Mouse (Mus musculus) liver, adult (tissue): Measurements from ENCODE around the gene Klhl18.

Experiments used
- GATA4 ChIP-seq: IDR thresholded peaks from 2 replicates; pipeline ENCODE4 v1.6.1; 2014; ENCODE audit warnings: mild to moderate bottlenecking, low read length; ENCODE audit not compliant: insufficient replicate concordance

The Klhl18 gene

DNA sequence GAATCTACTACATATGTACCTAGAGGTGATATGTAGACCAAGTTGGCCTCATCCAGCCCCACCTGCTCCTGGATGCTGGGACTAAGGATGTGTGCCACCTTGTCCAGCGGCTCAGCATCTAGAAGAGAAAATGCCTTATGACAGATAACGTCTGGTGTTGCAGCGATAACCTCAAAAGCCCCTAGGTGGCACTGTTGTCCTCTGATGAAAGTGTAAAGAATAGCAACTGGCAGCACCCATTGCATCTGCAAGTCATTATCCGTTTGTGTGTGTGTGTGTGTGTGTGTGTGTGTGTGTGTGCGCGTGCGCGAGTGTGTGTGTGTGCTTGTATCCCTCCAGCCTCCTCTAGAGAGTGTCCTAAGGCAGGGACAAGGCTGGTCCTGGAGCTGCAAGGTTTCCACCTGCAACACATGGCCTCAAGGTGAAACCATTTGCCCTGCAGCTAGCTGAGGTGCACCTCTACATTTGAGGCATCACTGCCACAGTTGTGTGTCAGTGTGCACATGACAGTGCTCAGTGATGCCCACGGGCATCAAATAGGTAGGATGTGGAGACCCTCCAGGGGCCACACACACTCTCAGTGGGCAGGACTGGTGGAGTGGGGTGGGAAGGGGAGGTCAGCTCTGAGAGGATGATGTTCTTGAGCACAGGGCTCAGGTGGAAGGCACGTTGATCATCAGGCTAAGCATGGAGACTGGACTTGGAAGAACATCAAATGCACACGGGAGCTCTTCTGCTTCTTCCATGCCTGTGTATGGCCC is 27.5 kb downstream of the Klhl18 start:
- peak; percentile 76 for TF ChIP-seq GATA4

DNA sequence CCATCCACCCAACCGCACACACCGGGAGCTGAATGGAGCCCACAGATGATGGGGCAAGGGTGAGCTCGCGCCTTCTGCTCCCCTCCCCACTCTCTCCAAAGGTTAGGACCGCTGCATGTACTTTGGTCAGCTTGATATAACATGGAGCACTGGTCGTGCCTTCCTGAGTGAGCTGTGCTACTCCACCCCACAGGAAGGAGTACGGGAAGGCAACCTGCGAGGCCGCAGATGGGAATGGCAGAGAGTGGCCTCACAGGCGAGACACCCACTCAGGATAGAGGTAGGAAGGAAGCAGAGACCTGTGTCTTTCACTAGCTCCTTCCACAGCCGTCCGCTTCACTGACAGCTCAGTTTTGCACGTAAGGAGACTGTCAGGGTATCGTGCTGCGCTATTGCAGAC is 28.1 kb downstream of the Klhl18 start:
- no peak for TF ChIP-seq GATA4

DNA sequence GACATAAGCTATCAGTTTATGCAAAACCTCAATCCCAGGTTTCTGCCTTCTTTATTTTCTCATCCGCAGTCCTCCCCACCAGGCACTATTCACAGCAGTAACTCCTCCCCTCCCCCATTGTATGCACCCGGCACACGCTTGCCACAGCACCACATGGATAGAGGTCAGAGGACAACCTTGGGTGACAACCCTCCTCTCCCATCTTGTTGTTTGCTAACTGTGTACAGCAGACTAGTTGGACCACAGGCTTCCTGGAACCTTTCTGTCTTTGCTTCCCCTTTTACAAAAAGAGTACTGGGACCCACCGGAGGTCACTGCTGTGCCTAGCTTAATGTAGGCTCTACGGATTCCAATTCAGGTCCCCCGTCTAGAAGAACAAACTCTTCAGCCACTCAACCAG is 35.9 kb downstream of the Klhl18 start:
- TF ChIP-seq GATA4: no peak

DNA sequence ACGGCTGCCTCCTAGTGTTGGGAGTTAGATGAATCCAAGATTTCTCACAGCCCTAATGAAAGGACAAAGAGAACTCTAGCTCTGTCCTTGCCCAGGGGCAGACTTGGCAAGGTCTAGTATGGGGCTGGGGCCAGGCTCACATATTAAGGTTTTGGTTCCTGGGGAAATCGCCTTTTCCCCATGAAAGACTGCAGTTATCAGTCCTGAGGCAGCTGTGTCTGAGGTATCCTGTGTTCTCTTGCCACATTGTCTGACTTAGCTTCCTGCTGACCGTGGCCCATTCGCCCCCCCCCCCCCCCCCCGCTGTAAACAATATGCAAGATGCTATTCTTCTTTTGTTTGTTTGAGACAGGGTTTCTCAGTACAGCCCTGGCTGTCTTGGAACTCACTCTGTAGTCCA is 36.4 kb downstream of the Klhl18 start:
- no peak for TF ChIP-seq GATA4

DNA sequence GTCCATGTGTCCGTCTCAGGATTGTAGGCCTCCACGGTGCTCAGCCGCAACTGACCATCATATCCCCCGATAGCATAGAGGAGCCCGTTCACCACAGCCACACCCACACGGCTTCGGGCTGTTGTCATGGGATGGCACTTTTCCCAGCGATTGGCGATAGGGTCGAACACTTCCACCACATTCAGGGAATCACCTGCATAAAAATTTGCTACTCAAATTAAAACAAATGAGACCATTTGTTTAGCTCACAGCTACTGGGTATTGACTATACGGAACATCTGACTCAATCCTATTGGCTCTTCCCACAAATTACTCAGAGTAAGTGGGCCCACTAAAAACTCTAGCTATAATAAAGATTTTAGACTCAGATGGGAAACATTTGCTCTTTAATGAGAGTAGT is 40.5 kb downstream of the Klhl18 start:
- no peak for TF ChIP-seq GATA4

DNA sequence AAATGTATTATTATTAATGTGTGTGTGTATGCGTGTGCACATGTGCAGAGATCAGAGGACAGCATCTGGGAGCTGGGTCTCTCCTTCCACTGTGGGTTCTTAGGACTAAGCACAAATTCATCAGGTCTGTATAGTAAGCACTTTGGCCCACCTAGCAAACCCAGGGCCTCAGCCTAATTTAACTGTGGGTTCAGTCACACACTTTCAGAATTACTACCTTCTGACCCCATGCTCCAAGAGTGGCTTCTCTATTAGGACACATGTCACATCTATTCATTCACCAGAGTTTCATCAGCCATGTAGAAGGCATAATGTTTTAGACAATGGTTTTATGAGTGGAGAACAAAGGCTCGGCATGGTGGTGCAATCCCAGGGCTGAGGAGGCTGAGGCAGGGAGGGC is 43.4 kb downstream of the Klhl18 start:
- TF ChIP-seq GATA4: no peak

DNA sequence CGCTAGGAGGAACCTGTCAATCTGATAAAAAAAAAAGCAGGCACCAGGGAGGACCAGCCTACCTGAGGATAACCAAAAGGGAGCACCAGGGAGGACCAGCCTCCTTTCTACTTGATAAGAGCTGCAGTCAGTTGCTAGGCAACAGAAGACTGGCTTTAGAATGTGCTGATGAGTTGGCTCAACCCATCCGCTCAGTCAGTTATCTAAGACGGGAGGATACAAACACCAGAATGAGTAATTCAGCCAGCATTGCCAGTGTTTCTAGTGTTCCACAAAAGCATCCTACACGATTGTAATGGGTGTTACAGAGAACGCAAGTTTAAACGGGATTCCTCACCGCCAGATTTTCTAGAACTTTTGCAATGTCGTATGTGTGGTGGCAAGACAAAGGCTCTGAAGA is 45.3 kb downstream of the Klhl18 start:
- TF ChIP-seq GATA4: no peak

DNA sequence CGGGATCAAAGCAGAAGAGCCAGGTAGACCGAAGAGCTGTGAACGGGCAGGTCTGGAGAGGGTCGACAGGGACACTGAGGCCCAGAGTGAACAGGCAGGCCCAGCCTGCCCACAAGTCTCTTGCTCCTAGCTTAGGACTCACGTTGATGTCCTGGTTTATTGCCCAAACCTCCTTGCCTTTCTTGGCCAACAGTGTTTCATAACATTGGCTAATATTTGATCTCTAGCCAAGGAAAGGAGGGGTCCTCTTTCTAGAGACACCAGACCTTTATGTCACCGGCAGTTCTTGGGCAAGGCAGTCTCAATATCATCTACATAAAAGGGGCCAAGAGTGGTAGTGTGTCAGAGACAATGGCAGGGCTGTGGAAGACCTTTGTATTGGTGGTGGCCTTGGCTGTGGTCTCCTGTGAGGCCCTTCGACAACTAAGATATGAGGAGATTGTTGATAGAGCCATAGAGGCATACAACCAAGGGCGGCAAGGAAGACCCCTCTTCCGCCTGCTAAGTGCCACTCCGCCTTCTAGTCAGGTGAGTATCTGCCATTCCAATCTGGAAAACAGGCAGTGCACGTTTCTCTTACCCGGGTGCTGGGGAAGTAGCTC is 56.9 kb downstream of the Klhl18 start, which contains the start of gene Ngp:
TSS of gene Ngp (plus strand) at position 237 of the 602 bp plus-strand sequence.
- no peak for TF ChIP-seq GATA4

DNA sequence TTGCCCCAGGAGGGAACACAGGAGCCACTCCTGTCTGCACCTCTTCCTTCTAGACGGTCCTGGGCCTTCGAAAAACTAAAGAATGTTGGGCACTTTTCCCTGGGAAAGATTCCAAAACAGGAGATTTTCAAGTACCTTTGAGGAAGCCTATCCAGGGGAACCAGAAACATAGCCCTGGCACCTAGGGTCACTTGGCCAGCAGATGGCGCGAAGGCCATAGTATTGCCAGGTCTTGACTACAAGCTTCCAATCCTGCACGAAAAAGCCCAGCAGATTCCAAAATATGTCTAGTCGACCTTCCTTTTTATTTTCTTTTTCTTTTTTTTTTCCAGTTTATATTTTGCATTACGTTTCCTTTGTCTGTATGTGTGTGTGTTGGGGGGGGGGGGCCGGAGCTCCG is 62.7 kb downstream of the Klhl18 start:
- no peak for TF ChIP-seq GATA4

DNA sequence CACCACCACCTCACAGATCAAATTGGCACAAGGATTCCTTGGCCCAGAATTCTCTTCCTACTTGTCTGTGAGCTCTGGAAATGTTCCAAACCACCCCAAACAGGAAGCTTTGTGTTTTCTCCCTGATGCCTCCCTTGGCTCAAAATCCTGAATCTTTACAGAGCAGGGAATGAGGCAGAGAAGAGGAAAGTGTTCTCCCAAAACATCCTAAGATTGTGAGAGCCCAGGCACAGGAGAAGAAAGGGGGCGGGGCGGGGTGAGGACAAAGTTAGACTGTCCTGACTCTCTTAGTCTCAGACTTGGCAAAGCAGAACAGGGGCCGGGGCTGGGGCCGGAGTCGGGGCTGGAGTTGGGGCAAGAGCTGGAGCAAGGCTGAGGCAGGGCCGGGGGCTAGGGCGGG is 63.6 kb downstream of the Klhl18 start:
- no peak for TF ChIP-seq GATA4

DNA sequence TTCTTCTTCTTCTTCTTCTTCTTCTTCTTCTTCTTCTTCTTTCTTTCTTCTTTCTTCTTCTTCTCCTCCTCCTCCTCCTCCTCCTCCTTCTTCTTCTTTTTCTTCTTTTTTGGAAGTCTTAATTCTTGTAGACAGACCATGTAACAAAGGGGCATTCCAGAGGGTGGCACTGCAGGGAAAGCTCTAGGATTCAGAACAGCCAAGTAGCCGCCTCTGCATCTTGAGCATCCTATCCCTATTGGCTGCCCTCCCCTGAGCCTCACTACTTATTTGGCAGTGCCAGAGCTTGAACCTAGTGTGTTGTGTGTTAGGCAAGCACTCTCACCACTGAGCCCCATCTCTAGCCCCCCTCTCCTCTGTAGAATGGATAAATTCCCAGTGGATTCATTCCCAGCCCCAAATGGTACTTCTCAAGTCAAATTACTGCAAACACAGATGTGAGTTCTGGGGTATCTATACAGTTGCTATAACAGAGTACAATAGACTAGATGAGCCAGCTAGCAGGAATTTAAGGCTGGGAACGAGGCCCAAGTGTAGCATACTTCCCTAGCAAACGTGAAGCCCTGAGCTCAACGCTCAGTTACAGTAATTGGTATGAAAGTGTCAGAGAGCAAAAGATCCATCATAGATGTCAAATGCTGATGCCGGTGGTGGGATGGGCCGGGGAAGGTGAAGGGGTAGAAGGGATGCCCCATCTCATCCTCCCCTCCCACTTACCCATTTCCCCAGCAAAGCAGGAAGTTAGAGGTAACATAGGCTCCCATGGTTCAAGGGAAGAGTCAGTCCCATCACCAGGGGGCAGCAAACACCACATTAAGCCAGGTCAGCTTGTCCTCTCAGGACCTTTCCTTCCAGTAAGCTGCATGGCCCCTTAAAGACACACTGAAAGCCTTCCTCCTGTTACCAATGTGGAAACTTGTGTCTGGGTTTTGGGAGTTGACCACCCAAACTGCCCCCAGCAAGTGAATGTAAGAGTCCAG is 65.3 kb downstream of the Klhl18 start:
- TF ChIP-seq GATA4: no peak

DNA sequence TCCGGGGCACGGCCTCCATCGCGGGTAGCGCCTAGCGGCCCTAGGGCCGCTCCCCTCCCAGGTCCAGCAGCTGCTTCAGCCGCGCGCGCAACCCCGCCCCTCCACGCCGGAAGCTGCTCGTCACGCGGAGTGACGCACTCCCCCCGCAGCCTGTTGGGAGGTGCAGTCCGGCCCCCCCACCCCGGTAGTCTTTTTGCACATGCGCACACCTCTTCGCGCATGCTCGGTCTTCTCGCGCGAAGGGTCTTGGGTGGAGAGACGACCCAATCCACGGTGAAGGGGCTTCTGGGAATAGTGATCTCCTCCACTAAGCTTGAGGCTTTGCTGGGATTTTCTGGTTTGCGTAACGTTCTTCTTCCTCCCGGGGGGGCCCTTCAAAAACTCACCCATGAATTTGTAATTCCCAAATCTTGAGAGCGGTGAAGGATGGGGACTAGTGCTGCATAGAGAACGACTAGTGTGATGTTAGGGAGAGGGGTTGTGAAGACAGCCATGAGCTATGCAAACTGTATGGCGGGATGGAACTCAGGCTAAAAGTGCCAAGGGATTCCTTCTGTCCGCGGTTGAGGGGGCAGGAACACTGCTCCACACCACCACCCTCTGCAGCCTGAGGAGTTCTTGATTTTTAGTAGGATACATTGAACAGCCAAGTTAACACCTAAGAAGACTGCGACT is 68.3 kb downstream of the Klhl18 start, which contains the start of gene Ptpn23:
TSS of gene Ptpn23 (minus strand) at position 115 of the 675 bp plus-strand sequence.
- TF ChIP-seq GATA4: peak; percentile 10; the same call in 1 of the 2 replicates

DNA sequence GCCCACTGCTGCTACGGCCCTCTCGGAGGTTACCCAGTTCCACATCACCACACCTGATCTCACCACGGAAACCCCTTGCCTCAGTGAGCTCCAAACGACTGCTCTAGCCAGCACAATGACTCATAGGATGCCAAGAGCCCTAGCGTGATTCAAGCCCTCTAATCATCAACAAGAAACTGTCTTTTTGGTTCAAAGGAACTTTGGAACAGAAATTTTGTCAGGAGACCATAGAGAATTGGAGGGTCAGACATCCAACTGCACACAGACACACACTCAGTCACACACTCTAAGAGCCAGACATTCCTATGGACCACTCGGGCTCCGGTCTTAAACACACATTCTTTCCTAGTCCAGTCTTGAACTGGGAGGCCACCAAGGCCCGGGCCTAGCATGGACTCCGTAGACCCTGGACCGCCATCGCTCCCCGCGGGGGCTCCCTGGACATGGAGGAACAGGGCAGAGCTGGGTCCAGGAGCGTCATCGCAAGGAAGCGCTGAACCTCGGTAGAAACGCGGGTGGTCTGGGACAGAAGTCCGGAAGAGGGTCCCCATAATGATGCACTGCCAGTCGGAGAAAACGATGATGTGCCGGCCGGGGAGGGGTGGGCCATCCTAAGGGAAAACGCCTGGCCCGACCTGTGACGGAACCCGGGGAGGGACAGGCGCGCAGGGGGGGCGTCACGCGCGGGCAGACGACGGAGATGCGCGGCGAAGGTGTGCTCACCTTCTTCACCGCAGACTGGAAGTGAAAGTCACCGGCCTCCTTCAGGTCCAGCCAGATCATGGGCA is 69.0 kb downstream of the Klhl18 start:
- TF ChIP-seq GATA4: no peak

DNA sequence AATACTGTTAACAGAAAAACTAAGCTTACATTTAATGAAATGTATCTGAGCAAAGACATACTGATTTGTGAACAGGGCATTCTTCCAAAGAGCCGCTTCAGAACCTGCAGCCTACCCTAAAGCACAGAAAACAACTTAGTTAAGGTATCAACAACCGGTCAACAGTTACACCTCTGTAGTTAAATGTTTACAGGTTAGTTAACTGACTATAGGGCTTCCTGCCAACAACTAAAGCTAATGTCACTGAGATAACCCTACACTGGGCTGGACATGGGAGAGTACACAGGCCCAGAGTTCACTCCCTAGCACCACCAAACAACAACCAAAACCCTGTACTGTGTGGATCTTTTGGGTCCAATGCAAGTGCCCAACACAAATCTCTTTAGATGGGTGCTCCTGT is 73.8 kb downstream of the Klhl18 start:
- TF ChIP-seq GATA4: no peak
